Mouse (Mus musculus) spleen, adult 2 months (tissue): ENCODE data around the gene Nol3.

Source experiments
- CTCF ChIP-seq: fragments of 200-500 bp; IDR thresholded peaks from 2 replicates; pipeline ENCODE4 v1.5.1; 2011; ENCODE audit warnings: mild to moderate bottlenecking, inconsistent platforms; ENCODE audit not compliant: insufficient read depth, insufficient read length, insufficient replicate concordance; ENCODE audit errors: extremely low read depth
- POLR2A ChIP-seq: fragments of 200-500 bp; IDR thresholded peaks from 2 replicates; pipeline ENCODE4 v1.6.1; 2011; ENCODE audit warnings: low read depth, low read length, inconsistent platforms

DNA sequence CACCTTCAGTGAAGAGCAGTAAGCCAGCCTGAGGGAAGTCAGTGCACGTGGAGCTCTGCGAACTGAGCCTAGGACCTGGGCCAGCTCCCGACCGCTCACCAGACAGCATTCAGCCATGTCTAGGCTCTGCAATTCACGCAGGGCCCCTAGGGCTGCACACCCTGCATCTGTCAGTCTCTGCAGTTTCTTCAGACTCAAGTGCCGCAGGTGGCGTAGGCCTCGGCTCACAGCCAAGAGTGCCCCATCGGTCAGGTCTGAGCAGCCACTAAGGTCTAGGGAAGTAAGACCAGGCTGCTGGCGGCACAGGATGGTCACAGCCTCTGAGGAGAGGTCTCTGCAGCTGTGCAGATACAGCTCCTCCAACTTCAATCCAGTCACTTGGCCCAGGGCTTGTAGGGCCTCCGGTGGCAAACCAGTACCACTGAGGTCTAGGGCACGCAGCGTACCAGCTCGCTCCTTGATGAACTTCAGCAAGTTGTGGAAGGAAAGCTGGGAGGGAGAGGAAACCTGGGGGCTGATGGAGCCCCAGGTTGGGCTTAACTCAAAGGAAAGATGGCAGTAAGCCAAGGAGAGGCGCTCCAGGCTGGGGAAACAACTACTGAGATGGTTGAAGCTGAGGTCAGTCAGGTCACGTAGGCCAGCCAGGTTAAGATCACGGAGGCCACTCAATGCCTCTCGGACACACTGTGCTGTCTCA is 39.3 kb downstream of the Nol3 start:
- TF ChIP-seq CTCF (no peak), POLR2A (no peak)
